Mouse (Mus musculus): Measurements from ENCODE around the gene Prkaa2.

- TF ChIP-seq POLR2A (IDR thresholded peaks at IDR 0.05; ENCODE audit: borderline replicate concordance, extremely low read depth, low read depth, low read length) (no peak), CTCF (IDR thresholded peaks at IDR 0.05; ENCODE audit: insufficient read depth, low read length) (no peak)
Measured at GRCm38 (mm10) chr4:105095316-105095715, 14.4 kb downstream of the Prkaa2 start.
